Mouse (Mus musculus) C2C12 (cell line): ENCODE results near the gene Fktn.

Experiments
- CTCF ChIP-seq: IDR thresholded peaks from one replicate; pipeline ENCODE4 v1.5.1; 2011; ENCODE audit not compliant: control insufficient read depth, insufficient read depth, insufficient read length
- FOSL1 ChIP-seq: IDR thresholded peaks from one replicate; pipeline ENCODE4 v1.8.0; 2011; ENCODE audit warnings: mild to moderate bottlenecking, low read length; ENCODE audit not compliant: poor library complexity, insufficient read depth, severe bottlenecking
- MAX ChIP-seq: IDR thresholded peaks from one replicate; pipeline ENCODE4 v1.6.1; 2011; ENCODE audit warnings: mild to moderate bottlenecking, control low read depth
- MYOD1 ChIP-seq: IDR thresholded peaks from one replicate; pipeline ENCODE4 v1.6.1; 2011; ENCODE audit warnings: low read depth; ENCODE audit not compliant: control insufficient read depth, insufficient read length
- MYOG ChIP-seq: IDR thresholded peaks from one replicate; pipeline ENCODE4 v1.6.1; 2011; ENCODE audit not compliant: control insufficient read depth, insufficient read length; ENCODE audit errors: extremely low read depth
- USF1 ChIP-seq: IDR thresholded peaks from one replicate; pipeline ENCODE4 v1.6.1; 2011; ENCODE audit warnings: low read depth, mild to moderate bottlenecking, control low read depth, moderate library complexity

DNA sequence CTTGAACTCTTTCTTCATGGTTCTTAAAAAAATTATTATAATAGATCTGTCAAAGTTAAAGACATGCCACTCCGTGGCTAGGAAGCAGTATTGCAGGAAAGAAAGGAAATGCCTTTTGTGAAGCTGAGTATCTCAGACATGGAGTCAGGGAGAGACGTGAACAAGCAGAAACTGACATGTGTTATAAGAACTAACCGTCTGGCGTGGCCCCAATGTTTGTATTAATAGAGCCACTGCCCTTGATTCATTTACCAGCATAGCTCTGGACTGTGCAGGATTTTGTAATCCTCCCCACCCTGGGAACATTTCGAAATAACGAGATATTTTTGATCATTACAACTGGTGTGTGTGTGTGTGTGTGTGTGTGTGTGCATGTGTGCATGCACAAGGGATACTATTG lies 109.9 kb downstream of the Fktn start:
- TF ChIP-seq CTCF (no peak), USF1 (no peak), MYOG (no peak), FOSL1 (no peak), MAX (no peak), MYOD1 (no peak)
